Mouse (Mus musculus) left cerebral cortex, adult 11 months (tissue): ENCODE measurements around the gene Ankrd61.

Experiments
- DNase-seq: peaks from one replicate; pipeline ENCODE4 v3.0.0; 2022; ENCODE audit warnings: low spot score

Gene Ankrd61

GRCm38 (mm10) chr5:143897635-143898330, at the start of gene Ankrd61:
Gene Ankrd61, minus strand, starts transcription at chr5:143897685.
- DNase-seq: no peak

- DNase-seq: peak; percentile 76
Measured at GRCm38 (mm10) chr5:143943231-143944125, 46.0 kb upstream of the Ankrd61 start.

GRCm38 (mm10) chr5:143941588-143941987, 44.1 kb upstream of the Ankrd61 start:
- DNase-seq: no peak

DNA sequence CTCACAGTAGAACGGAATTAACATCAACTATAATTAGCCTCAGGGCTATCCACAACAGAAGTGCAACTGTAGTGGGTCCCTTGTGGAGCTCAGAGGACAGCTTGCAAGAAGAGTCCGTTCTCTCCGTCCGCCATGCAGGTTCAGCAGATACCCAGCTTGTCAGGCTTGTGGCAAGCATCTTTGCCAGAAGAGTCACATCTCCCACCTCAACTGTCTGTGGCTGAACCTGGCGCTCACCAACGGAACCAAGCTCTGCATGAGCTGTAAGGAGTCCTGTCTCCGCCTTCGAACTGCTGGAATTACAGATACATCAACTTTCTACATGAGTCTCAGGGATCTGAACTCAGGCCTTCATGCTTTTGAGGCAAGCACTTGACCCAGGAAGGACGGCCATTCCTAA, 38.7 kb upstream of the Ankrd61 start:
- DNase-seq: no peak

DNA sequence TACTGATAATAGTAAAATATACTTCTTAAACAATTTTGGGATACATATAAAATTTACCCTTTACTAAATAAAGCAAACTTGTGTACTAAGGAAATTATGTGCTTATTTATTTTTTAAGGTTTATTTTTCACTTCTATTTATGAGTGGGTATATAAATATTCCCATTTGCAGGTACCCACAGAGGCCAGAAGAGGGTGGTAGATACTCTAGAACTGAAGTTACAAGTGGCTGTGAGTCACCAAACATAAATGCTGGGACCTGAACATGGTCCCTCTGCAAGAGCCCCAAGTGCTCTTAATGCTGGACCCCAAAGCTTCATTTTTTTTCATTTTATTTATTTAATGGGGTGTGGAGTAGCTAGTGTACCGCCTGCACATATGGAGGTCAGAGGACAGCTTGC, 36.4 kb upstream of the Ankrd61 start:
- no peak for DNase-seq

DNA sequence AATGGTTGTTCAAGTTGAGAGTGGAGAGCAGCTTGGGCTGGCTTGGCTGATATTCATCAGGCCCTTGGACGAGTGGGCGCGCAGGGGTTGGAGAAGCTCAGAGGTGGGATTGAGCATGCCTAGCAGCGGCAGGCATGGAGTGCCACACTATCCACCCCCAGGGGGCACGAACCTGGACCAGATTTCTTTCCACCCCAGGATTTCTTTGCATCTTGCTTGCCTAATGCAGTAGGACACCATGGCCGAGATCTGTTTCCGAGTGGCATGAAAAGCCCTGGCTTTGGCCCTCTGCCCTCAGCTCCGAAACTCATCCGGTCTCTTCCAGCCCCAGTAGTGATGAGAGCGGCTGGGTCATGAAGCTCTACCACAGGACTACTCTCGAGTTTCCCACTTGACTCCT, 35.9 kb upstream of the Ankrd61 start:
- no peak for DNase-seq

DNA sequence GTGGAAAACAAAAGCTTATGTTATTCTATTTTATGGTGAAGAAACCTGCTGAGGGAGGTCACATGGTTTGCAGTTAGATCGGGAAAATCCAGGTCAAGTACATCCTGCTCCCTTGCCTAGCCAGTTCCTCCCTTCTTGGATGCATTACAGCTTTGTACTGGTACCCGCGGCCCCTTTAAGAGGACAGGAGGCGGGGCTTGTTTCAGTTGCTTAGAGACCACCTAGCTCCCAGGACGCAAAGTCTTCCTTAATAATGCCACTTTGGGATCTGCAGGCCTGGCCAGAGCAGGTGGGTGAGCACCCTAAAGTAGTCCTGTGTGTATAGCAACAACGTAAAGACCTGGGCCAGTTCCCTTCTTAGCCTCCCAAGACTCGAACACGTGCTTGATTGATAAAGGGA, 35.3 kb upstream of the Ankrd61 start, which contains the start of gene Rsph10b:
TSS of gene Rsph10b (plus strand) at position 205 of the 400 bp plus-strand sequence.
- DNase-seq: no peak

DNA sequence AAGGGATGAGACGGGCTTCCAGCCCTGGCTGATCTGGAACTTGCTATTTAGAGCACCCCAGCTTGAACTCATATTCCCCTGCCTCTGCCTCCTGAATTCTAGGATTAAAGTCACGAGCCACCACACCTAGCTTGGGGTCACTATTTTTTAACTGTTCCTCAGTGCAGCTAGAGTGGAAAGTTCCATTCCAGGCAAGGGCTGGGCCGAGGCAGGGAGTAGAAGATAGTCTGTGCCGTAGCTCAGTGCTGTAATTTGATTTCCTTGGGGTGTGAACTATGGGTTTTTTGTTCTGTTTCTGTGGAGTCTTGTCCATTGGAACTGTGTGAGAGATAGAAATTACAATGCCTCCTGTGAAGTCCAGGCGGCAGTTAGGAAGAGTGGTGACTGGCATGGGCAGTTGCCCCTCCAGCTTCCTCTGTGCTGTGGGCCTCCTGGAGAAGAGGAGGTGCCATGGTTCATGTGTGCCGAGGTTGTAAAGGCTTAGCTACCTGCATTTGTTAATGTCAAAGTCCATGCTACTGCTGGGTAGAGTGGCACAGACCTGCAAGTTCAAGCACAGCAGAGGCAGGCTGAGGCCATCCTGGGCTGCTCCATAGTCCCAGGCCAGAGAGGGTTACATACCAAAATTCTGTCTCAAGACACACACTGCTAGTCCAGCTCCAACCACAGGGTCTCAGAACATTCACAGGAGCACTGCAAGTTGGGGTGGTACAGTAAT, 34.5 kb upstream of the Ankrd61 start:
- no peak for DNase-seq

DNA sequence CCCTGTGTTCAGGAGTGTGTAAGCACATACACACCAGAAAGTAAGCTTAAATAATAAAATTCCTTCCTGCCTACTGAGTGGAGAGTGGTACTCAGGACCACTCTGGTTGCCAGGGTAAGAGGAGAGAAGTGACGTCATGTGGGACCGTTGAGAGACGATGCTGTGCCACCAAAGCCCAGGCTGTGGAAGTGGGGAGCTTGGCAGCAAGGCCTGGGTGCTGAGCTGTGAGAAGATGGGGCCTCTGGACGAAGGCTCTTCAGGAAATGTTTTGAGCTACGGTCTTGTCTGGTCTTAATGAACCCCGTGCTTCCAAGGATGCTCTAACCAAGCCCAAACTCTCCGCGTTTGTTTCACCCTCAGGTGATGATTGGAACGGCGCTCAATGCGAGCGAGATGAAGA, 33.2 kb upstream of the Ankrd61 start:
- DNase-seq: no peak

DNA sequence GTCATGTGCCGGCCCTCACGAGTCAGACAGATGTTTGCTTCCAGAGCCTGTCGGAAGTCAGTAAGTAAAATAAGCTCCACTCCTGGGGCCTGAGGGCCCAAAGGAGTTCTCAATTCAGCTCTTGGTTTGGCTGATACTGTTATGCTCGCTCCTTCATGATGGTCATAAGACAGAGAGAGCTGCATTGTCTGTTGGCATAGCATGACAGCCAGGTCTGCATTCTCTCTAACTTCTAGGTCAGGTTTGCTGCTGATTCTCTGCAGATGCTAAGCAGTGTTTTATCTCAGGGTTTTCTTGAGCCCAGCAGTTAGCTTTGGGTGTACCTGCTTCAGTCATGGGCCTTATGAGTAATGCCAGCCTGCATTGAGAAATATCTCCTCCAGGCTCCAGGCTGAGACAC, 31.8 kb upstream of the Ankrd61 start:
- no peak for DNase-seq

DNA sequence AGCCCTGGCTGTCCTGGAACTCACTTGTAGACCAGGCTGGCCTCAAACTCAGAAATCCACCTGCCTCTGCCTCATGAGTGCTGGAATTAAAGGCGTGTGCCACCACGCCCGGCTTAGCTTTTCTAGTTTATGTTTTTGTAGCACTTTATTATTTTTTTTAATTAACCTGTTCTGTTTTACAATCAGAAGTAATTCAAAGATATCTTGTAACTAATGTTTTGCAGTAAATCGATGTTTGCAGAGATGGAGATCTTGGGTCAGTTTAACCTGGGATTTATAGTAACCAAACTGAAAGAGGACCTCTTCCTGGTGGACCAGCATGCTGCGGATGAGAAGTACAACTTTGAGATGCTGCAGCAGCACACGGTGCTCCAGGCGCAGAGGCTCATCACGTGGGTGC, 30.4 kb upstream of the Ankrd61 start, which contains the start of gene Gm42421:
TSS of gene Gm42421 (plus strand) at position 301 of the 400 bp plus-strand sequence.
- DNase-seq: no peak

DNA sequence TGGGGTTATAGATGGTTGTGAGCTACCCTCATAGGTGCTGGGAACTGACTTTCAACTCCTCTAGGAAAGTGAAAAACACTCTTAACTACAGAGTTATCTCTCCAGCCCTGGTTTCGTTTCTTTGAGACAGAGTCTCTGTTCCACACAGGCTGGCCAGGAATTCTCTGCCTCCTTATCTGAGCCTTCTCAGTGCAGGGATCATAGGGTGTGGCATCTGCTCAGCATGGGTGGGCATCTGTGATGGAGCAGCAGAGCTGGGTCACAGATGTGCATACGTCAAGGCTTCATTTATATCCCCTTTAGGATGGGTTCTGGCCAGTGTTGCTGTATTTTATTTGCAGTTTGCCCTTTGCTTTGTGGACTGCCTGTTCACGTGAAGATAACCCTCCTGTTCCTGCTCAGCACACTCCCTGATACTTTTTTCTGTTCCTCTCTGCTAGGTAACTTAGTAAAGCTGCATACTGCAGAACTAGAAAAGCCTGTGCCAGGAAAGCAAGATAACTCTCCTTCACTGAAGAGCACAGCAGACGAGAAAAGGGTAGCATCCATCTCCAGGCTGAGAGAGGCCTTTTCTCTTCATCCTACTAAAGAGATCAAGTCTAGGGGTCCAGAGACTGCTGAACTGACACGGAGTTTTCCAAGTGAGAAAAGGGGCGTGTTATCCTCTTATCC, 27.4 kb upstream of the Ankrd61 start:
- no peak for DNase-seq

- no peak for DNase-seq
Measured at GRCm38 (mm10) chr5:143918120-143918519, 20.6 kb upstream of the Ankrd61 start.

GRCm38 (mm10) chr5:143917418-143917817, 19.9 kb upstream of the Ankrd61 start:
- DNase-seq: no peak

- no peak for DNase-seq
Measured at GRCm38 (mm10) chr5:143916221-143916620, 18.7 kb upstream of the Ankrd61 start.

- peak; percentile 96 for DNase-seq
Measured at GRCm38 (mm10) chr5:143909417-143910400, 12.2 kb upstream of the Ankrd61 start, which contains the start of the genes Aimp2 and Pms2. Gene Aimp2, minus strand, starts transcription at chr5:143909847. Gene Pms2, plus strand, starts transcription at chr5:143909964.

- DNase-seq: no peak
Measured at GRCm38 (mm10) chr5:143908926-143909325, 11.4 kb upstream of the Ankrd61 start.

DNA sequence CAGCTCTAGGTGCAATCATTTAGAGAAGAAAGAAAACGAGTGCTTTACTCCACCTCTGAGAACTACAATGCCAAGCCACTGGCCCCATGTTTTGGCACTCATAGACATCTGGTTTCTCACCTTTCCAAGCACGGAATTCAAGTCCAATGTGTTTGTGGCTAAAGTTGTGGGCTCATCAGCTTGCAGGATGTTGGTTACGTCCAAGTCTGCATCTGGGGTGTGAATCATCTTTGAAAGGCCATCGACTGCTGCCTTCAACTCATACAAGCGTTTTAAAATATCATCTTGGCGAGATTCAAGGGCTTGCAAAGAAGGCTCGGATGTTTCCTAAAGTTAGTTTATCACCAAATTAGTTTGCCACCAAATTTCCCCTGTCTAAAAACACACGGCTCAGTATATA, 8.9 kb upstream of the Ankrd61 start:
- DNase-seq: no peak

GRCm38 (mm10) chr5:143903813-143904212, 6.3 kb upstream of the Ankrd61 start:
- no peak for DNase-seq

DNA sequence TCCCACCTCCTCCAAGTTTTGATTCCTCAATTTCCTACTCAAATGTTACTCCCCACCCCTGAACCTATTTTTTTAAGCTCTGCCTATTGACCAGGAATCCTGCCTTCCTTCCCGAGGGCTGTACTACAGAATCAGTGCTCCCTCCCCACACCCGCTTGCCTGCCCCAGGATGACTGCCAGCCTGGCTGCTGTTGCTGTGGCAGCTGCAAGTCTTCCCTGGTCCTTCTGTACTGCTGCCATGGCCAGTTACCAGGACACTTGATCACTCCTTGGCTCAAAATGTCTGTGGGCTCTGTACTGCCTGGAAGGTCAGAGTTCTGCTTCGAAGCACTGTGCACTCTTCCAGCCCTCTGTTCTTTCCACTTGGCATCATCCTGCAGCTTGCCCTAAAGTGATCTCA, 4.6 kb upstream of the Ankrd61 start:
- DNase-seq: no peak

DNA sequence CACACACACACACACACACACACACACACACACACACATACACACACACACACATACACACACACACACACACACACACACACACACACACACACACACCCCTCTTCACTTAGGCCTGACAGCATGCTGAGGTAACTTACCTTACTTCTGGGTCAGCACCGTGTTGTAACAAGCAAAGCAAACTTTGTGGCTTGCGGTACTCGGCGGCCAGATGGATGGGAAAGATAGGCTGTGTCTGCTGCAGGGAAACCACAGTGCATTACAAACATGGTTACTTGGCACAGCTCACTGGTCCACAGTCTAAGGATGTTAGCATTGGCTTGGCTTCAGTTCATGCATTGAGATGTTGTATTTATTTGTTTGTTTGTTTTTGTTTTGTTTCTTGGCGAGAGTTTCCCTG, 4.1 kb downstream of the Ankrd61 start:
- DNase-seq: no peak
